Mouse (Mus musculus) liver, embryonic 13.5 days (tissue): ENCODE results near the gene B3gnt8. TPM values are rescaled to one million over a fixed set of nuclear protein-coding genes. Genes with fewer than 3 reads are reported as not detected.

Source experiments
- ATAC-seq: fragments of 200-750 bp; cut with Nextera tagmentation; 2 replicates; pipeline ENCODE4 v1.8.0; 2017; ENCODE audit warnings: low read depth, mild to moderate bottlenecking, moderate number of reproducible peaks, moderate library complexity
- DNase-seq: peaks from one replicate; pipeline ENCODE4 v3.0.0; 2022
- H3K27ac ChIP-seq: fragments of 300-500 bp; sonication (generic); 2 replicates; pipeline ENCODE4 v1.5.1; 2015; ENCODE audit warnings: moderate library complexity, mild to moderate bottlenecking, inconsistent platforms
- H3K27me3 ChIP-seq: fragments of 300-500 bp; sonication (generic); 2 replicates; pipeline ENCODE4 v1.6.1; 2015; ENCODE audit warnings: mild to moderate bottlenecking, inconsistent platforms
- H3K36me3 ChIP-seq: fragments of 300-500 bp; sonication (generic); 2 replicates; pipeline ENCODE4 v1.6.1; 2015; ENCODE audit warnings: mild to moderate bottlenecking, inconsistent platforms
- H3K4me1 ChIP-seq: fragments of 300-500 bp; sonication (generic); replicated peaks from 2 replicates; pipeline ENCODE4 v1.6.1; 2015; ENCODE audit warnings: inconsistent platforms
- H3K4me2 ChIP-seq: fragments of 300-500 bp; sonication (generic); 2 replicates; pipeline ENCODE4 v1.6.1; 2015; ENCODE audit warnings: inconsistent platforms, mild to moderate bottlenecking, moderate library complexity
- H3K4me3 ChIP-seq: fragments of 300-500 bp; sonication (generic); replicated peaks from 2 replicates; pipeline ENCODE4 v1.5.1; 2015; ENCODE audit warnings: mild to moderate bottlenecking, inconsistent platforms
- H3K9ac ChIP-seq: fragments of 300-500 bp; sonication (generic); 2 replicates; pipeline ENCODE4 v1.6.1; 2015; ENCODE audit warnings: mild to moderate bottlenecking, inconsistent platforms
- H3K9me3 ChIP-seq: fragments of 300-500 bp; sonication (generic); replicated peaks from 2 replicates; pipeline ENCODE4 v1.6.1; 2016; ENCODE audit warnings: inconsistent platforms
- WGBS: fragments of 180-500 bp; shearing (Covaris S2); methylation state at CpG from one replicate; pipeline ENCODE4 v1.1.7; 2015; ENCODE audit not compliant: insufficient replicate concordance; 5-methylcytosine and 5-hydroxymethylcytosine counted together
- polyA plus RNA-seq: library from polyadenylated mRNA; unstranded; fragments of >200 nt; fragmentation: Nextera tagmentation; extraction: Ambion mirVana; gene quantifications from 2 replicates; pipeline ENCODE4 v1.2.1, GENCODE M21; 2015

Gene B3gnt8
- polyA plus RNA-seq, 1 experiment from 2014 or later: 2.2 TPM

- ATAC-seq: no peak
- Histone ChIP-seq H3K4me2 (no peak overlapping the region), H3K27ac (no peak overlapping the region), H3K27me3 (no peaks in the 10 kb centered on the region), H3K9me3 (no peaks in the 10 kb centered on the region), H3K9ac (no peak overlapping the region), H3K4me1 (peaks cover 23% of the 10 kb centered on the region), H3K36me3 (peaks cover 16% of the 10 kb centered on the region; the same call in 1 of the 2 replicates), H3K4me3 (no peak overlapping the region)
- no peak for DNase-seq
- 76% methylated on average over 11 of the region's 11 CpGs for WGBS
Observed at GRCm38 (mm10) chr7:25620751-25621150, 5.7 kb upstream of the B3gnt8 start.

GRCm38 (mm10) chr7:25623857-25624370 lies 2.5 kb upstream of the B3gnt8 start:
- Histone ChIP-seq H3K36me3 (peaks cover 16% of the 10 kb centered on the region; the same call in 1 of the 2 replicates), H3K9me3 (no peaks in the 10 kb centered on the region), H3K27ac (no peak overlapping the region), H3K4me1 (peaks cover 47% of the 10 kb centered on the region), H3K4me3 (no peak overlapping the region), H3K27me3 (0 out of 2 replicates have a peak, but pooled peaks cover 4% of the 10 kb centered on the region), H3K4me2 (no peak overlapping the region), H3K9ac (no peak overlapping the region)
- no peak for ATAC-seq
- no peak for DNase-seq
- 81% methylated on average over 11 of the region's 11 CpGs for WGBS

GRCm38 (mm10) chr7:25624851-25625250 lies 1.6 kb upstream of the B3gnt8 start:
- 62% methylated on average over 5 of the region's 5 CpGs for WGBS
- peaks cover 16% of the 10 kb centered on the region; the same call in 1 of the 2 replicates for H3K36me3 ChIP-seq
- no peak overlapping the region for H3K4me2 ChIP-seq
- no peak overlapping the region for H3K4me3 ChIP-seq
- DNase-seq: no peak
- 0 out of 2 replicates have a peak, but pooled peaks cover 4% of the 10 kb centered on the region for H3K27me3 ChIP-seq
- peaks cover 40% of the 10 kb centered on the region for H3K4me1 ChIP-seq
- H3K27ac ChIP-seq: no peak overlapping the region
- no peak for ATAC-seq
- H3K9ac ChIP-seq: no peak overlapping the region
- H3K9me3 ChIP-seq: no peaks in the 10 kb centered on the region

- Histone ChIP-seq H3K27ac (no peak overlapping the region), H3K27me3 (0 out of 2 replicates have a peak, but pooled peaks cover 4% of the 10 kb centered on the region)
- WGBS: 69% methylated on average over 10 of the region's 10 CpGs
Observed at GRCm38 (mm10) chr7:25625594-25626250, 732 bp upstream of the B3gnt8 start.

GRCm38 (mm10) chr7:25627431-25628322 lies 1.2 kb downstream of the B3gnt8 start:
- peak overlapping the region; percentile 82 for H3K4me2 ChIP-seq
- ATAC-seq (peak; percentile 81), DNase-seq (peak; percentile 55)
- whole genome bisulfite sequencing: 15% methylated on average over 38 of the region's 38 CpGs
- H3K4me1 ChIP-seq: peaks cover 37% of the 10 kb centered on the region
- no peaks in the 10 kb centered on the region for H3K9me3 ChIP-seq
- H3K36me3 ChIP-seq: peaks cover 17% of the 10 kb centered on the region
- peak overlapping the region; percentile 64 for H3K9ac ChIP-seq
- H3K4me3 ChIP-seq: peak overlapping the region; percentile 57
- 0 out of 2 replicates have a peak, but pooled peaks cover 4% of the 10 kb centered on the region for H3K27me3 ChIP-seq
- peak overlapping the region; percentile 73; the same call in 1 of the 2 replicates for H3K27ac ChIP-seq

More at GRCm38 (mm10) chr7:25625594-25626250, 732 bp upstream of the B3gnt8 start:
- ATAC-seq (no peak), DNase-seq (no peak)
- Histone ChIP-seq H3K4me2 (no peak overlapping the region), H3K9me3 (no peaks in the 10 kb centered on the region), H3K36me3 (peaks cover 23% of the 10 kb centered on the region; the same call in 1 of the 2 replicates), H3K4me1 (peaks cover 37% of the 10 kb centered on the region), H3K4me3 (no peak overlapping the region), H3K9ac (no peak overlapping the region)

- Histone ChIP-seq H3K27ac (no peak overlapping the region), H3K9ac (peak overlapping the region; percentile 64), H3K4me3 (peak overlapping the region; percentile 57), H3K27me3 (0 out of 2 replicates have a peak, but pooled peaks cover 4% of the 10 kb centered on the region), H3K9me3 (no peaks in the 10 kb centered on the region), H3K4me2 (peak overlapping the region; percentile 82), H3K36me3 (peaks cover 17% of the 10 kb centered on the region), H3K4me1 (peaks cover 37% of the 10 kb centered on the region)
- no peak for ATAC-seq
- 55% methylated on average over 8 of the region's 8 CpGs for WGBS
- no peak for DNase-seq
Observed at GRCm38 (mm10) chr7:25628323-25628620, 1.8 kb downstream of the B3gnt8 start.

- Histone ChIP-seq H3K4me2 (no peak overlapping the region), H3K27me3 (0 out of 2 replicates have a peak, but pooled peaks cover 4% of the 10 kb centered on the region), H3K9me3 (no peaks in the 10 kb centered on the region), H3K4me1 (peaks cover 13% of the 10 kb centered on the region), H3K36me3 (peaks cover 11% of the 10 kb centered on the region; the same call in 1 of the 2 replicates), H3K9ac (no peak overlapping the region), H3K4me3 (no peak overlapping the region), H3K27ac (no peak overlapping the region)
- DNase-seq (no peak), ATAC-seq (no peak)
- WGBS: 46% methylated on average over 5 of the region's 5 CpGs
Observed at GRCm38 (mm10) chr7:25632679-25633078, 6.2 kb downstream of the B3gnt8 start.

- H3K9me3 ChIP-seq: no peaks in the 10 kb centered on the region
- no peak overlapping the region for H3K4me3 ChIP-seq
- ATAC-seq (no peak), DNase-seq (no peak)
- H3K27me3 ChIP-seq: no peaks in the 10 kb centered on the region
- H3K4me1 ChIP-seq: no peaks in the 10 kb centered on the region
- H3K4me2 ChIP-seq: no peak overlapping the region
- 38% methylated on average over 3 of the region's 3 CpGs for whole genome bisulfite sequencing
- H3K27ac ChIP-seq: no peak overlapping the region
- peaks cover 4% of the 10 kb centered on the region; the same call in 1 of the 2 replicates for H3K36me3 ChIP-seq
- H3K9ac ChIP-seq: no peak overlapping the region
Observed at GRCm38 (mm10) chr7:25636373-25636772, 9.9 kb downstream of the B3gnt8 start.

GRCm38 (mm10) chr7:25637099-25637498 lies 10.6 kb downstream of the B3gnt8 start:
- WGBS: 62% methylated on average over 5 of the region's 5 CpGs
- Histone ChIP-seq H3K27me3 (no peaks in the 10 kb centered on the region), H3K4me2 (no peak overlapping the region), H3K9me3 (no peaks in the 10 kb centered on the region), H3K9ac (no peak overlapping the region), H3K4me1 (no peaks in the 10 kb centered on the region), H3K36me3 (peaks cover 4% of the 10 kb centered on the region; the same call in 1 of the 2 replicates), H3K27ac (no peak overlapping the region), H3K4me3 (no peak overlapping the region)
- no peak for ATAC-seq
- no peak for DNase-seq

- ATAC-seq (no peak), DNase-seq (no peak)
- H3K4me3 ChIP-seq: no peak overlapping the region
- H3K27me3 ChIP-seq: no peaks in the 10 kb centered on the region
- H3K9ac ChIP-seq: no peak overlapping the region
- no peak overlapping the region for H3K4me2 ChIP-seq
- 86% methylated on average over 4 of the region's 4 CpGs for WGBS
- peaks cover 8% of the 10 kb centered on the region; the same call in 1 of the 2 replicates for H3K9me3 ChIP-seq
- peaks cover 4% of the 10 kb centered on the region; the same call in 1 of the 2 replicates for H3K36me3 ChIP-seq
- no peak overlapping the region for H3K27ac ChIP-seq
- no peaks in the 10 kb centered on the region; the same call in 1 of the 2 replicates for H3K4me1 ChIP-seq
Observed at GRCm38 (mm10) chr7:25639754-25640153, 13.3 kb downstream of the B3gnt8 start.

GRCm38 (mm10) chr7:25644136-25644535 lies 17.7 kb downstream of the B3gnt8 start:
- DNase-seq: no peak
- H3K4me3 ChIP-seq: no peak overlapping the region
- H3K27me3 ChIP-seq: no peaks in the 10 kb centered on the region
- no peak for ATAC-seq
- peaks cover 4% of the 10 kb centered on the region for H3K4me1 ChIP-seq
- H3K9me3 ChIP-seq: peaks cover 8% of the 10 kb centered on the region; the same call in 1 of the 2 replicates
- H3K36me3 ChIP-seq: peaks cover 4% of the 10 kb centered on the region; the same call in 1 of the 2 replicates
- H3K9ac ChIP-seq: no peak overlapping the region
- no peak overlapping the region for H3K4me2 ChIP-seq
- 37% methylated on average over 10 of the region's 10 CpGs for WGBS
- H3K27ac ChIP-seq: no peak overlapping the region
